Comparison of ENCODE assay signal across 9 mouse cellular contexts in the genomic region with DNA sequence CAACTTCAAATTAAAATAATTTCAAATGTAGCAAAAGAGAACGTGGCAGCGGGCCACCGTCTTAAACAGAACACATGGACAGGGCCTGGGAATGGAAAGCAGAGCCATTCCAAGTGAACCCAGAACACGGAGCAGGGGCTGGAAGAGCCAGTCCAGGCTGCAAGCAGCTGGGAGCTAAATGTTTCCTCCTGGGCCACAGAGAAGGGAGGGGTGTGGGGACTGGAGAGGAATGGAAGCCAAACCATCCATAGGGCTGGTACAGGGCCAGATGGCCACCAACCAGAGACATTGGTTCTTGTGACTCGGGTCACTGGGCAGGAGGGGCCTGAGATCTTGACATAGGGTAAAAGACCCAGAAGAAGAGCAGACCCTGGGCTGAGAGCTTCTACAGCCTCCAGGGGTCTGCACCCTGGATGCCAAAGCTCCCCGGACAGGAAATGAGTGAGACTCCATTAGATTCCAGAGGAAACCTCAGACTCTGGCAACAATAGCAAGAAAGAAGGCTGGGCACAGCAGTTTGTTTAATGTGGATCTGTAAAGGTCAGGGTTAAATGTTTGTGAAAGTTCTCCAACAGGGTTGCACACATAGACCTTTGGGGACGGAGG.
A peak's percentile ranks its signal among the peaks of the same experiment; 100 is the strongest.
DNase-seq lines count a peak whose midpoint lies in the region; ATAC-seq lines count a peak whose summit lies in the region.
"Had no signal": no experiment of that assay in that cellular context is flagged by ENCODE, and none has a peak within 500 bp of the region (broad histone marks: within the 10 kb centered on the region; RNA-seq: fewer than 3 reads in every experiment).

No protein-coding gene starts in this region.

- intact Hi-C loops in left cerebral cortex, postnatal 14 days (cut with DNase I) = no loop called here
- intact Hi-C loops in gastrocnemius, postnatal 36 days (cut with DNase I) = no loop called here

- no peaks in the 10 kb centered on the region for H3K9me3 ChIP-seq in intestine, embryonic 14.5 days (ENCODE audit: control insufficient read depth, low read length)
- no peaks in the 10 kb centered on the region for H3K9me3 ChIP-seq in limb, embryonic 12.5 days
- no peaks in the 10 kb centered on the region for H3K9me3 ChIP-seq in midbrain, embryonic 15.5 days

- H3K4me3 ChIP-seq in intestine, embryonic 14.5 days (ENCODE audit: low read depth, low read length) = no peak overlapping the region
- no peak overlapping the region for H3K4me3 ChIP-seq in limb, embryonic 12.5 days (replicated peaks)
- H3K4me3 ChIP-seq in midbrain, embryonic 15.5 days = no peak overlapping the region
- H3K4me3 ChIP-seq: erythroblast, embryonic 14.5 days had no signal

- H3K27ac ChIP-seq in intestine, embryonic 14.5 days (ENCODE audit: low read depth) = peak overlapping the region; percentile 81
- peak overlapping the region; percentile 46 for H3K27ac ChIP-seq in limb, embryonic 12.5 days
- H3K27ac ChIP-seq in midbrain, embryonic 15.5 days = 0 out of 2 replicates have a peak overlapping the region, but pooled peaks have one; percentile 24

- H3K9ac ChIP-seq in intestine, embryonic 14.5 days (ENCODE audit: low read length) = no peak overlapping the region
- H3K9ac ChIP-seq in limb, embryonic 12.5 days (replicated peaks) = no peak overlapping the region
- H3K9ac ChIP-seq in midbrain, embryonic 15.5 days = no peak overlapping the region

- no peaks in the 10 kb centered on the region for H3K27me3 ChIP-seq in intestine, embryonic 14.5 days (replicated peaks; ENCODE audit: control insufficient read depth, insufficient read depth, low read length)
- H3K27me3 ChIP-seq in limb, embryonic 12.5 days = no peaks in the 10 kb centered on the region
- no peaks in the 10 kb centered on the region for H3K27me3 ChIP-seq in midbrain, embryonic 15.5 days (replicated peaks)

- H3K4me2 ChIP-seq in intestine, embryonic 14.5 days (ENCODE audit: low read length) = no peak overlapping the region
- H3K4me2 ChIP-seq in limb, embryonic 12.5 days = no peak overlapping the region
- H3K4me2 ChIP-seq in midbrain, embryonic 15.5 days = no peak overlapping the region

- peak; percentile 34 to 38 for DNase-seq in left cerebral cortex, postnatal 14 days (ENCODE audit: low spot score in 2 of 2)
- DNase-seq in left cerebral cortex, adult 9 months (ENCODE audit: low spot score in 2 of 2) = no peak
- DNase-seq in embryo, embryonic 10 days (ENCODE audit: low spot score) = peak; percentile 31
- DNase-seq in gastrocnemius, postnatal 36 days = peak; percentile 57 to 61
- peak; percentile 60 for DNase-seq in intestine, embryonic 14.5 days (ENCODE audit: low spot score)
- no peak for DNase-seq in natural killer cell, adult 2 months (ENCODE audit: low spot score in 2 of 2)

- ATAC-seq in intestine, embryonic 14.5 days (replicated peaks; ENCODE audit: low FRiP score, low TSS enrichment, low read depth) = peak; percentile 85
- peak; percentile 71 for ATAC-seq in limb, embryonic 12.5 days (ENCODE audit: insufficient number of reproducible peaks, insufficient read depth, low FRiP score, low TSS enrichment, low read depth)
- ATAC-seq in midbrain, embryonic 15.5 days (replicated peaks) = peak; percentile 91

- H3K4me1 ChIP-seq in intestine, embryonic 14.5 days (replicated peaks; ENCODE audit: control insufficient read depth, insufficient read depth, low read length) = peaks cover 13% of the 10 kb centered on the region; the same call in 1 of the 2 replicates
- H3K4me1 ChIP-seq in limb, embryonic 12.5 days (replicated peaks) = peaks cover 12% of the 10 kb centered on the region
- H3K4me1 ChIP-seq in midbrain, embryonic 15.5 days = 0 out of 2 replicates have a peak, but pooled peaks cover 2% of the 10 kb centered on the region

- no peaks in the 10 kb centered on the region for H3K36me3 ChIP-seq in intestine, embryonic 14.5 days (ENCODE audit: control insufficient read depth, insufficient read depth, low read length)
- H3K36me3 ChIP-seq in limb, embryonic 12.5 days = no peaks in the 10 kb centered on the region
- H3K36me3 ChIP-seq in midbrain, embryonic 15.5 days (replicated peaks) = no peaks in the 10 kb centered on the region

- WGBS in intestine, embryonic 14.5 days = 30% methylated on average over 7 of the region's 7 CpGs
- WGBS in limb, embryonic 12.5 days = 44% methylated on average over 7 of the region's 7 CpGs
- 28% methylated on average over 7 of the region's 7 CpGs for WGBS in midbrain, embryonic 15.5 days

Comparison
In these comparisons a context has a peak if more than half of its experiments do, and no peak if none do; other contexts are left out.
1. DNase-seq: peak in left cerebral cortex, postnatal 14 days (2 of 2), embryo, embryonic 10 days (single experiment), gastrocnemius, postnatal 36 days (2 of 2) and intestine, embryonic 14.5 days (single experiment); none in left cerebral cortex, adult 9 months (0 of 2) and natural killer cell, adult 2 months (0 of 2).
2. H3K27ac ChIP-seq: peak in every context shown above with its lines; median percentile 81 in intestine, embryonic 14.5 days; 46 in limb, embryonic 12.5 days; 24 in midbrain, embryonic 15.5 days.
3. Peak in every context shown above with its lines, with median percentiles within 50 percentile points of each other: ATAC-seq.